Mouse (Mus musculus) C2C12 (cell line): ENCODE data around the gene Stk40. TPM values are rescaled to one million over a fixed set of nuclear protein-coding genes. Genes with fewer than 3 reads are reported as not detected.

ENCODE experiments used
- H3K27me3 ChIP-seq: one replicate; pipeline ENCODE4 v1.6.1; 2011; ENCODE audit not compliant: control insufficient read depth, insufficient read depth, insufficient read length
- H3K36me3 ChIP-seq: one replicate; pipeline ENCODE4 v1.6.1; 2011; ENCODE audit not compliant: control insufficient read depth, insufficient read depth
- H3K4me3 ChIP-seq: one replicate; pipeline ENCODE4 v1.5.1; 2011; ENCODE audit warnings: mild to moderate bottlenecking, control low read depth; ENCODE audit not compliant: poor library complexity, insufficient read depth, severe bottlenecking
- H3K79me2 ChIP-seq: one replicate; pipeline ENCODE4 v1.6.1; 2011; ENCODE audit not compliant: control insufficient read depth, insufficient read depth
- H3K79me3 ChIP-seq: one replicate; pipeline ENCODE4 v1.6.1; 2011; ENCODE audit warnings: low read depth, control low read depth
- H3ac ChIP-seq: one replicate; pipeline ENCODE3; 2011; ENCODE audit warnings: low read depth; ENCODE audit not compliant: control insufficient read depth, insufficient read length
- CEBPB ChIP-seq: IDR thresholded peaks from one replicate; pipeline ENCODE4 v1.6.1; 2011; ENCODE audit warnings: low read depth, mild to moderate bottlenecking, control low read depth, moderate library complexity
- CTCF ChIP-seq: IDR thresholded peaks from one replicate; pipeline ENCODE4 v1.5.1; 2011; ENCODE audit not compliant: control insufficient read depth, insufficient read depth, insufficient read length
- FOSL1 ChIP-seq: IDR thresholded peaks from one replicate; pipeline ENCODE4 v1.8.0; 2011; ENCODE audit warnings: mild to moderate bottlenecking, low read length; ENCODE audit not compliant: poor library complexity, insufficient read depth, severe bottlenecking
- MAX ChIP-seq: IDR thresholded peaks from one replicate; pipeline ENCODE4 v1.6.1; 2011; ENCODE audit warnings: mild to moderate bottlenecking, control low read depth
- MYOD1 ChIP-seq: IDR thresholded peaks from one replicate; pipeline ENCODE4 v1.6.1; 2011; ENCODE audit warnings: low read depth; ENCODE audit not compliant: control insufficient read depth, insufficient read length
- MYOG ChIP-seq: IDR thresholded peaks from one replicate; pipeline ENCODE4 v1.6.1; 2011; ENCODE audit not compliant: control insufficient read depth, insufficient read length; ENCODE audit errors: extremely low read depth
- USF1 ChIP-seq: IDR thresholded peaks from one replicate; pipeline ENCODE4 v1.6.1; 2011; ENCODE audit warnings: low read depth, mild to moderate bottlenecking, control low read depth, moderate library complexity
- polyA plus RNA-seq: library from polyadenylated mRNA; unstranded; fragments of >200 nt; fragmentation: generic; extraction: Trizol; gene quantifications from one replicate; pipeline ENCODE4 v1.2.1, GENCODE M21; 2012; ENCODE audit warnings: missing spikeins

Stk40 gene
- polyA plus RNA-seq, 1 experiment = 11.0 TPM

- no peaks in the 10 kb centered on the region for H3K27me3 ChIP-seq
- no peak overlapping the region for H3ac ChIP-seq
- peaks cover 100% of the 10 kb centered on the region for H3K79me2 ChIP-seq
- H3K36me3 ChIP-seq = peaks cover 91% of the 10 kb centered on the region
- TF ChIP-seq FOSL1 (no peak), MYOG (no peak), CEBPB (no peak), CTCF (no peak), MAX (no peak), MYOD1 (no peak), USF1 (no peak)
- H3K79me3 ChIP-seq = peaks cover 95% of the 10 kb centered on the region
- no peak overlapping the region for H3K4me3 ChIP-seq
Measured at GRCm38 (mm10) chr4:126187096-126187495, 83.3 kb downstream of the Stk40 start.

Other genes starting within 250 kb of the Stk40 start
- not detected for gene Csf3r, start 79.4 kb upstream of the Stk40 start, polyA plus RNA-seq
- gene Mrps15, start 57.0 kb upstream of the Stk40 start, polyA plus RNA-seq = 82.9 TPM
- gene Oscp1, start 45.4 kb upstream of the Stk40 start, polyA plus RNA-seq = 11.1 TPM
- gene Lsm10, start 7.3 kb upstream of the Stk40 start, polyA plus RNA-seq = 37.9 TPM
- gene Eva1b, start 43.8 kb downstream of the Stk40 start, polyA plus RNA-seq = 51.6 TPM
- gene Sh3d21, start 59.5 kb downstream of the Stk40 start, polyA plus RNA-seq = 0.27 TPM
- 85.7 TPM for gene Thrap3, start 98.8 kb downstream of the Stk40 start, polyA plus RNA-seq
- gene Map7d1, start 152.4 kb downstream of the Stk40 start, polyA plus RNA-seq = 130 TPM
- gene Trappc3, start 158.4 kb downstream of the Stk40 start, polyA plus RNA-seq = 110 TPM
- gene Col8a2, start 182.8 kb downstream of the Stk40 start, polyA plus RNA-seq = 0.62 TPM
- gene Adprhl2, start 217.7 kb downstream of the Stk40 start, polyA plus RNA-seq = 46.2 TPM
- gene Tekt2, start 221.7 kb downstream of the Stk40 start, polyA plus RNA-seq = 0.40 TPM